Mouse (Mus musculus): Measurements from ENCODE around the gene Slc22a6.

DNA sequence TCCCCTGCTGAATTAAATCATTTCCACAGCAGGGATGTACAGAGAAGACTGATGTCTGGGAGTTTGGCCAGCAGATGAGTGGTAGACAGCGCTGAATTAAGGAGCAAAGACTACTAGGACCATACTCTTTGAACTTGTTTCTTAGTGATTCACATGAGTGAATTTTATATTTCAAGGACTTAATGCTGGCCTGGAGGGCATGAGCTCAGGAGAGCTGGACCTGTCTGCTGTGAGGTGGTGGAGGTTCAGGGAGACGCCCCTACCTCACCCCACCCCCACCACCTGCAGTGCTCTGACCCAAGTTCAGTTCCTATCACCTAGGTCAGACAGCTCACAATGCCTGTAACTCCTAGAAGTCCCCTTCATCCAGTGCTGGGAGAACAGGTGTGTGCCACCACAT is 28.6 kb downstream of the Slc22a6 start:
- TF ChIP-seq CTCF (IDR thresholded peaks at IDR 0.05; ENCODE audit: extremely low read depth, insufficient read depth, low read length) = no peak
- no peak for TF ChIP-seq POLR2A (IDR thresholded peaks at IDR 0.05; ENCODE audit: extremely low read depth, insufficient read depth, low read length)
